Mouse (Mus musculus): ENCODE data around the gene Pycr2.

The Pycr2 gene

DNA sequence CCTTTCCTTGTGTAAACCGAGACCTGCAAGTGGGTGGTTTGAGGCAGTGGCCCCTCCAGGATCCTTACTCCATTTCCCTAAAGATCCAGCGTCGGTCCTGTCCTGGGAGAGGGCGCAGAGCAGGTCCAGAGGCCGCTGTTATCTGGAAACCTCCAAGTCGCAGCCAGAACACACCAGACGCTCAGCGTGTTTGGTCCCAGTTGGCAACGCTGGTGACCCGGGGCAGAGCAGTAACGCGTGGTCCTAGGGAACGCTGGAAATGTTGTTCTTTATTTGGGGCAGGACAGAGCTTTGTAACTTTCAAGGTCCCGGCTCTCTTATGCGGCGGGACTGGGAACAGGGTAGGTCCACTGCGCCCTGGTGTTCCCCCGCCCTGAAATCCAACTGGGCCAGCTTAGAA, 37.6 kb downstream of the Pycr2 start:
- no peak for DNase-seq (ENCODE audit: low spot score)

DNA sequence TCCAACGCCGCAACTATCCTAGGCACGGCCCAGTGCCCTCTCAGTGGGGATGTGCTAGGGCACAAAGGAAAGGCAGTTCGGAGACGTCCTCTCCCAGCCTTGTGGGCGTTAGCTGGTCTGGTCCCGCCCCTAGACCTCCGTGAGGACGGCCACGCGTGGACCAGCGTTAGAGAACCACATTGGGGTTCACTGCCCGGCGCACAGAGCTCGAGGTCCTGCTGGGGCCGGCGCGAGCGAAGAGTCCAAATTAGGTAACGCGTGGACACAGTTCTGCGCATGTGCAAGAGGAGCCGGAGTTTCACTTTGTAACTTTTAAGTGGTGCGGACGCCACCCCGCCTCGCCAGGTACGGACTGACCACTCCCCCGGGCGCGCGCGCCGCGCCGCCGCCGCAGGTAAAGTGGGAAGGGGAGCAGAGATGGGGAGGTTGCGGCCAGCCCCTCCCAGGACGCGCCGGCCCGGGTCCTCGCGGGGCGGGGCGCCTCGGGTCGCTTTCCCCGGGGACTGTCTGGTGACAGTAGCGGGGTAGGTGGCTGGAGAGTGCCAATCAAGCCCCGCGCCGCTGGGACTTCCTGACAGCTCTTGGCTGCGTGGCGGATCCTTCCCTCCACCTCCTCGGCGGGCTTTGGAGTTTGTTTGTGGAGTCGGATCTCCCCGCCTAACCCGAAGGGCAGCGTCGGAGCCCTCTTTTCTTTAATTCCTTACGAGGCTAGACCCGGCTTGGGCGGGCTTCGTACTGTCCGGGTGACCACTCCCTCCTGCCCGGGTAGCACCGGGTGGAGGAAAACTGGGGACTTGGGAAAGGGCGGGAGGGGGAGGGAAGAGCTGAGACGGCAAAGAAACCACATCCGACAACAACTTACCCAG, 38.3 kb downstream of the Pycr2 start, which contains the start of gene Tmem63a:
Tmem63a (plus strand) TSS at position 179 of the 866 bp plus-strand sequence.
- DNase-seq (ENCODE audit: low spot score): peak; percentile 76

DNA sequence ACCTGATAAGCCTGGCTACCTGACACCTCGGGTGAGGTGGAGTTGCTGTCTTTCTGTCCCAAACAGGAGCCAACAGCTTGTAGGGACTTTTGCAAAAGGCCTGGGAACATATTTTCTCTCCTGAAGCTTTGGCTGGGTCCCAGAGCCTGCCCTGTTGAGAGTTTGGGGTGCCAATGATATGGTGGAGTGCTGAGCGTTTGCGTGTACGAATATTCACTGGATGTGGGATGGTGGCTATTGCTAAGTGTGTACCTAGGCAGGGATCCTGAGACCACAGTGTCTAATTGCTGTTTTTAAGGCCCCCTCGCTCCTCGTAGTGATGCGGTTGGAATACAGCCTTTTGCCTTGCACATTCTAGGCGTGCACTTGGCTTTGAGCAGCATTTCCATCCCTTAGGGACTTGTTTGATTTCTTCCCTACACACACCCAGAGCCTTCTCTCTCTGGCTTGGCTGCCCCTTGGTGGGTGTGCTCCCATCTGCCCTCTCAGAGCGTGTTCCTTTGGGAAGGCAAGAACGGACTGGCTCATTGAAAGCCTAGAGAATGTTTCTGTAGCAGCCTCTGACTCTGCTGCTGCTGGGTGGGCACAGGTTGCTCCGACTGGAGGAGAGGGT, 39.0 kb downstream of the Pycr2 start:
- no peak for DNase-seq (ENCODE audit: low spot score)

DNA sequence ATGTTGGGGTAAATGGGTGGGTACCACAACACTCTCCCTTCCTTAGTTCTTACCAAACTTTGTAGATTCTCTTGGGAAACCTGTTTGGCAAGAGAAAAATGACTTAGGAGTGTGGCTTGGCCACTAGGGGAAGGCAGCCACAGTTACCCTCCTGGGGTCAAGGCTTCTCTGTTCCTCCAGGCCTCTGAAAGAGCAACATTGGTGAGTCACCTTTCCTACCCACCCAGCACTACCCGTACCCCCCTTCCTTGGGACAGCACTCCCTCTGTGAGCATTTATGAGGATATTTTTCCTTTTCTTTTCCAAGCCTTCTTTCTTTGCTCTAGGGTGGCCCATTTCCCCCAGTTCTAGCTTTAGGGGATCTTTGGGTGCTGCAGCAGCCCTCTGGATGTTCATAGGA, 39.8 kb downstream of the Pycr2 start:
- no peak for DNase-seq (ENCODE audit: low spot score)

GRCm38 (mm10) chr1:180944553-180944952, 40.5 kb downstream of the Pycr2 start:
- DNase-seq (ENCODE audit: low spot score): no peak

DNA sequence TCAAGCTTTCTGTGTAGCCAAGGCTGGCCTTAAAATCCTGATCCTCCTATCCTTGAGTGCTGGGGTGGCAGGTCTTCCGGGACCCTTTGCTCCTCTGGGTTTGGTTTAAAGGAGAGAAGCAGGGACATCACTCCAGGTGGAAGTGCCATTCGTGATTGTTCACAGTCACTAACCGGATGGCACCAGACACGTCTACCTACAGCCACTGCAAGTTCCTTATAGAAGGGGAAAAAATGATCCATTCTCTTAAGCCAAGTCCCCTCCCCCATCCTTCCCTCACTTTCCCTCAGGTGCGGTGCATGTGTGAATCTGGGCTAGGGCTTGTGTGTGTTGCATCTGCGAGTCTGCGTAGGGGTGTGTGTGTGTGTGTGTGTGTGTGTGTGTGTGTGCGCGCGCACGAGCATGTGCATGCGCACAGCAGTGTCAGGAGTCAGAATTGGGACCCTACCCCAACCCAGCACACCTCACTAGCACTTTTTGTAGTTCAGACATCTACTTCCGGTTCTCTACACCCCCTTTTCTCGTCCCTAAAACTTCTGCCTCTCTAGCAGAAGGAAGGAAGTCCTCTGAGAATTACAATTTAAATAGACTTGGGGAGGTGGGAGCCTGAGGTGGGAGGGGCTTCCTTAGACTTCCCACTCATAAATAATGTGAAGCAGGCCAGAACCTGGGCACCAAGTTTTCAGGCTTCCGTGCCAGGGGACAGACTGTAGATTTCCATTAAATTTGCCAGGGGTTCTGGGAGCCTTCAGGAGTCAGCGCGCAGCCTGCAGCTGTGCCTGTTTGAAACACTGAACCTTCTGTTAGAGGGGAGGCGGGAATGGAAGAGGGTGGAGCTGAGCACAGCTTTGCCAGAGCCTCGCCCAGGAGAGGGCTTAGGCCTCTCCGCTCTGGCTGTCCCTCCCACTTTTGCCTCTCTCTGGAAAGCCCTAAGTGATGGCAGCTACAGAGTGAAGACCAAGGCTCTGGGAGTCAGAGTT, 41.2 kb downstream of the Pycr2 start:
- peak; percentile 46 for DNase-seq (ENCODE audit: low spot score)

- DNase-seq (ENCODE audit: low spot score): peak; percentile 52
Observed at GRCm38 (mm10) chr1:180946448-180946847, 42.4 kb downstream of the Pycr2 start.

DNA sequence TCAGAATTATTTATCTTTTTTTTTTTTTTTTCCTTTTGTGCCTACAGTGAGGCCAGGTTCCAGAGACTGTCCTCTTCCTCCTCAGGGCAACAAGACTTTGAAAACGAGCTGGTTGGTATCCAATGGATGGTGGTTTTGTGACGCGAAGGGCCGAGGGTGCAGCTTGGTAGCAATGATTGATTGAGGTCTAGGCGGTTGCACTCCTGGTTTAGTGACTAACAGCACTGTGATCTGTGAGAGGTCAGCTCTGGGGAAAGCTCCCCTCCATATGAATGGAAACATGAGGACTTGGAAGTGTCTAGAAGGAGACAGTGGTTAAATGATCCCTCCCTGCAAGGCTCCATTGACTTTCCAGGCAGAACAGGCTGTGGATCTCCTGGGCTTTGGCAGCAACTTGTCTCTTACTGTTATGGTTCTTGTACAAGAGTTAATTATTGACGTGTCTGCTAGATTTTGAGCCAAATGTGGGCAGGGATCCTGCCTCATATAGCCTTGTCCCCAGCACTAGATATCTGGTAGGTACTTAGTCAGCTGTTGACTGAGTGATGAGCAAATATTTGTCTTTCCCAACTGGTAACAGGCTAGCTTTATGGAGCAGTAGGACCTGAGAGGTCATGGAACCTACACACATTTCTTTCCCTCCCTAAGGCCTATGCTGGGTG, 48.1 kb downstream of the Pycr2 start:
- DNase-seq (ENCODE audit: low spot score): no peak

DNA sequence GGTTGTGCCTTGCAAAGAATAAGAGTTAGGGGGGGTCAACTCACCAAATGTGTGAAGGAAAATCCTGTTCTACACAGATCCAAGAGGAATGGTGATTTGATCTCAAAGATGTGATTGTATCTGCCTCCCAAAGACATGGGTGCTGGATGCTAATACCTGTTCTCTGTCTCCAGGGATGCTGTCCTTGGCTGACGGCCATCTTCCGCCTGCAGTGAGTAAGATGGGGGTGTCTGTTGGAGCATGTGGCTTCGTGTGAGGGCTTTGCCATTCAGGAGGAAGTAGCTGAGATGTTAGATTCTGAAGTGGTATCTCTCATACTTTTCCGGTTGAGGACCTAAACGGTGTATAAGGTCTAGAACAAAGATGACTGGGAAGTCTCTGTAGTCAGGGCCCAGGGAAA, 48.7 kb downstream of the Pycr2 start:
- DNase-seq (ENCODE audit: low spot score): no peak

- no peak for DNase-seq (ENCODE audit: low spot score)
Observed at GRCm38 (mm10) chr1:180956401-180956800, 52.3 kb downstream of the Pycr2 start.

GRCm38 (mm10) chr1:180956973-180957381, 52.9 kb downstream of the Pycr2 start:
- no peak for DNase-seq (ENCODE audit: low spot score)

All from ovary, postnatal 36 days (tissue).